Comparison of ENCODE assay signal across 26 mouse cellular contexts in genomic region chr8:119632909-119633308, GRCm38 (mm10). TPM values are rescaled to one million over a fixed set of nuclear protein-coding genes. Genes with fewer than 3 reads are reported as not detected.
DNase-seq lines count a peak whose midpoint lies in the region; ATAC-seq and TF ChIP-seq lines count a peak whose summit lies in the region.
"Had no signal": no experiment of that assay in that cellular context is flagged by ENCODE, and none has a peak within 500 bp of the region (broad histone marks: within the 10 kb centered on the region; RNA-seq: fewer than 3 reads in every experiment).

No protein-coding gene starts in this region.

- WGBS in heart, embryonic 12.5 days, result 45% methylated on average over 29 of the region's 29 CpGs
- 49% methylated on average over 29 of the region's 29 CpGs for WGBS in midbrain, embryonic 10.5 days
- WGBS in midbrain, embryonic 11.5 days, result 41% methylated on average over 29 of the region's 29 CpGs
- WGBS in embryonic facial prominence, embryonic 13.5 days, result 52% methylated on average over 29 of the region's 29 CpGs
- 56% methylated on average over 29 of the region's 29 CpGs for WGBS in thymus, adult 2 months

- peaks cover 58% of the 10 kb centered on the region for H3K27me3 ChIP-seq in heart, embryonic 12.5 days (replicated peaks)
- peaks cover 61% of the 10 kb centered on the region for H3K27me3 ChIP-seq in midbrain, embryonic 10.5 days (ENCODE audit: low read depth, poor library complexity, severe bottlenecking)
- H3K27me3 ChIP-seq in midbrain, embryonic 11.5 days (ENCODE audit: control insufficient read depth, insufficient read depth, low read length), result peaks cover 7% of the 10 kb centered on the region
- peaks cover 51% of the 10 kb centered on the region for H3K27me3 ChIP-seq in embryonic facial prominence, embryonic 13.5 days
- no peaks in the 10 kb centered on the region; the same call in 1 of the 2 replicates for H3K27me3 ChIP-seq in thymus, adult 2 months (ENCODE audit: control insufficient read depth, insufficient read depth, low read length)

- H3K4me1 ChIP-seq in heart, embryonic 12.5 days (replicated peaks), result peaks cover 19% of the 10 kb centered on the region
- peaks cover 56% of the 10 kb centered on the region for H3K4me1 ChIP-seq in midbrain, embryonic 10.5 days
- peaks cover 20% of the 10 kb centered on the region for H3K4me1 ChIP-seq in midbrain, embryonic 11.5 days (ENCODE audit: control insufficient read depth, insufficient read depth, low read length)
- peaks cover 0 to 9% of the 10 kb centered on the region in 2 experiments; a peak in 3 of 4 replicates for H3K4me1 ChIP-seq in ES-E14 (ENCODE audit: control insufficient read depth in 2 of 2, insufficient read depth in 2 of 2, low read length in 2 of 2, poor library complexity in 1 of 2)
- peaks cover 16% of the 10 kb centered on the region for H3K4me1 ChIP-seq in embryonic facial prominence, embryonic 13.5 days
- no peaks in the 10 kb centered on the region for H3K4me1 ChIP-seq in thymus, adult 2 months (replicated peaks; ENCODE audit: control insufficient read depth, insufficient read depth, low read length)
- H3K4me1 ChIP-seq: forebrain, embryonic 13.5 days had no signal

- H3K36me3 ChIP-seq in heart, embryonic 12.5 days, result no peaks in the 10 kb centered on the region
- no peaks in the 10 kb centered on the region for H3K36me3 ChIP-seq in midbrain, embryonic 10.5 days
- no peaks in the 10 kb centered on the region for H3K36me3 ChIP-seq in midbrain, embryonic 11.5 days (ENCODE audit: control insufficient read depth, insufficient read depth, low read length)
- H3K36me3 ChIP-seq in ES-E14 (ENCODE audit: control insufficient read depth, insufficient read depth, low read length, poor library complexity, severe bottlenecking), result no peaks in the 10 kb centered on the region
- no peaks in the 10 kb centered on the region for H3K36me3 ChIP-seq in embryonic facial prominence, embryonic 13.5 days
- no peaks in the 10 kb centered on the region for H3K36me3 ChIP-seq in thymus, adult 2 months (ENCODE audit: control insufficient read depth, insufficient read depth, low read length)
- H3K36me3 ChIP-seq: lung, embryonic 15.5 days had no signal

- no peak overlapping the region for H3K4me3 ChIP-seq in heart, embryonic 12.5 days
- H3K4me3 ChIP-seq in midbrain, embryonic 10.5 days, result no peak overlapping the region
- no peak overlapping the region for H3K4me3 ChIP-seq in midbrain, embryonic 11.5 days (ENCODE audit: low read depth, low read length)
- H3K4me3 ChIP-seq in ES-E14 (ENCODE audit: insufficient read depth in 1 of 2, low read depth in 1 of 2, low read length in 2 of 2, poor library complexity in 1 of 2, severe bottlenecking in 1 of 2), result peak overlapping the region; percentile 28 to 37; a peak in 3 of 4 replicates
- no peak overlapping the region for H3K4me3 ChIP-seq in embryonic facial prominence, embryonic 13.5 days
- H3K4me3 ChIP-seq in thymus, adult 2 months (ENCODE audit: control insufficient read depth, insufficient read depth, low read length), result no peak overlapping the region
- H3K4me3 ChIP-seq: forebrain, embryonic 13.5 days; lung, embryonic 15.5 days; myocyte had no signal

- H3K27ac ChIP-seq in heart, embryonic 12.5 days (ENCODE audit: poor library complexity, severe bottlenecking), result no peak overlapping the region
- peak overlapping the region; percentile 42; the same call in 1 of the 2 replicates for H3K27ac ChIP-seq in midbrain, embryonic 10.5 days (replicated peaks)
- H3K27ac ChIP-seq in midbrain, embryonic 11.5 days (ENCODE audit: low read depth, low read length), result no peak overlapping the region
- no peak overlapping the region for H3K27ac ChIP-seq in ES-E14 (ENCODE audit: insufficient read depth, low read depth, low read length, poor library complexity, severe bottlenecking)
- H3K27ac ChIP-seq in embryonic facial prominence, embryonic 13.5 days, result no peak overlapping the region
- H3K27ac ChIP-seq in thymus, adult 2 months (ENCODE audit: control insufficient read depth, insufficient read depth, low read length), result no peak overlapping the region
- H3K27ac ChIP-seq: forebrain, embryonic 13.5 days; liver, embryonic 14.5 days; lung, embryonic 15.5 days had no signal

- H3K9ac ChIP-seq in heart, embryonic 12.5 days, result no peak overlapping the region
- H3K9ac ChIP-seq in midbrain, embryonic 11.5 days (ENCODE audit: low read length), result no peak overlapping the region
- H3K9ac ChIP-seq in ES-E14 (ENCODE audit: insufficient read depth, low read depth, low read length, poor library complexity, severe bottlenecking), result peak overlapping the region; percentile 3; the same call in 1 of the 2 replicates
- H3K9ac ChIP-seq in embryonic facial prominence, embryonic 13.5 days, result peak overlapping the region; percentile 21; the same call in 1 of the 2 replicates
- H3K9ac ChIP-seq: forebrain, embryonic 13.5 days; liver, embryonic 14.5 days; lung, embryonic 15.5 days had no signal

- DNase-seq in heart, adult 18-20 months, result no peak
- no peak for DNase-seq in midbrain, embryonic 10.5 days (ENCODE audit: low spot score)
- DNase-seq in midbrain, embryonic 11.5 days (ENCODE audit: low spot score, missing footprints), result no peak
- no peak for DNase-seq in ES-E14 (ENCODE audit: low read depth, low spot score)
- DNase-seq in thymus, adult 2 months, result no peak
- DNase-seq in layer of hippocampus, postnatal 25 days (ENCODE audit: extremely low spot score in 1 of 2, low spot score in 1 of 2), result no peak
- DNase-seq: adrenal gland, postnatal 14 days; cerebellum, postnatal 10 days; gastrocnemius, postnatal 14 days; kidney, adult 2 months; kidney, postnatal 14 days; lung, postnatal 4 days; right cerebral cortex, postnatal 14 days; spleen, adult 18-20 months; thymus, adult 18-20 months had no signal

- in situ Hi-C loops in ES-E14 (cut with MboI; ENCODE audit: low sequenced_read_pairs in 2 of 2, unreplicated experiment in 2 of 2), result no loop called here

- no peak for TF ChIP-seq POLR2A in thymus, adult 2 months (IDR thresholded peaks at IDR 0.05; ENCODE audit: control insufficient read depth, extremely low read depth, insufficient read depth, low read length, poor library complexity)

- no peak for ATAC-seq in heart, embryonic 12.5 days (ENCODE audit: insufficient number of reproducible peaks, low FRiP score)
- ATAC-seq in midbrain, embryonic 11.5 days (ENCODE audit: low FRiP score), result no peak
- no peak for ATAC-seq in embryonic facial prominence, embryonic 13.5 days (ENCODE audit: insufficient number of reproducible peaks, insufficient read depth, low FRiP score, low TSS enrichment, low read depth)
- ATAC-seq: activated CD4-positive, CD25-positive, alpha-beta regulatory T cell, adult 4 months; forebrain, embryonic 13.5 days; Patski had no signal

- H3K9me3 ChIP-seq in heart, embryonic 12.5 days (replicated peaks), result no peaks in the 10 kb centered on the region
- H3K9me3 ChIP-seq in midbrain, embryonic 10.5 days (replicated peaks), result no peaks in the 10 kb centered on the region
- no peaks in the 10 kb centered on the region for H3K9me3 ChIP-seq in midbrain, embryonic 11.5 days (ENCODE audit: control insufficient read depth, low read length)
- no peaks in the 10 kb centered on the region for H3K9me3 ChIP-seq in ES-E14 (ENCODE audit: control insufficient read depth, insufficient read depth, low read depth, low read length)
- H3K9me3 ChIP-seq in embryonic facial prominence, embryonic 13.5 days, result no peaks in the 10 kb centered on the region
- H3K9me3 ChIP-seq: forebrain, embryonic 13.5 days; lung, embryonic 15.5 days had no signal

- no peak for TF ChIP-seq CTCF in thymus, adult 2 months (IDR thresholded peaks at IDR 0.05; ENCODE audit: borderline replicate concordance, control insufficient read depth, extremely low read depth, insufficient read depth, low read length, poor library complexity)

- peak overlapping the region; percentile 42 for H3K4me2 ChIP-seq in heart, embryonic 12.5 days
- H3K4me2 ChIP-seq in midbrain, embryonic 11.5 days, result no peak overlapping the region
- H3K4me2 ChIP-seq in embryonic facial prominence, embryonic 13.5 days, result 0 out of 2 replicates have a peak overlapping the region, but pooled peaks have one; percentile 18
- H3K4me2 ChIP-seq: forebrain, embryonic 13.5 days; lung, embryonic 15.5 days had no signal

RNA-seq across cellular contexts. Expression of gene Kcng4, which starts 2.6 kb away (rescaled TPM):
- polyA plus RNA-seq in heart, embryonic 12.5 days (2016; fragmentation: Nextera tagmentation; extraction: Ambion mirVana), result not detected in 2 replicates
- under 1 TPM in 1 of 2 experiments, not detected in 1; 0.15 TPM for total RNA-seq in heart, adult 18-20 months (2021)
- polyA plus RNA-seq in midbrain, embryonic 10.5 days (2016; fragmentation: Nextera tagmentation; extraction: Ambion mirVana), result 0.19 and 0.52 TPM in 2 replicates
- 0.15 and 0.18 TPM in 2 replicates for polyA plus RNA-seq in midbrain, embryonic 11.5 days (2014; fragmentation: Nextera tagmentation; extraction: Ambion mirVana)
- 0.67 and 0.74 TPM in 2 replicates for total RNA-seq in ES-E14 (2012; rRNA removed)
- 0.18 and 0.26 TPM in 2 replicates for polyA plus RNA-seq in embryonic facial prominence, embryonic 13.5 days (2015; fragmentation: Nextera tagmentation; extraction: Ambion mirVana)
- 0.32 and 0.47 TPM in 2 replicates for polyA plus RNA-seq in thymus, adult 2 months (2012; rRNA removed)
- 1 to 10 TPM; 3.4 to 4.6 TPM for total RNA-seq in layer of hippocampus, postnatal 25 days (2021)
- total RNA-seq: neutrophil, adult 5-6 weeks had no signal
- polyA plus RNA-seq: activated CD4-positive, CD25-positive, alpha-beta regulatory T cell, adult 4 months; C2C12; heart, embryonic 14.5 days; liver, embryonic 14.5 days; myocyte had no signal

RNA-seq across cellular contexts. Expression of gene Adad2, which starts 20.4 kb away (rescaled TPM):
- 0.09 TPM in 1 of 2 replicates, not detected in the other for polyA plus RNA-seq in heart, embryonic 12.5 days (2016; fragmentation: Nextera tagmentation; extraction: Ambion mirVana)
- not detected for total RNA-seq in heart, adult 18-20 months (2021)
- 0.28 TPM in 1 of 2 replicates, not detected in the other for polyA plus RNA-seq in midbrain, embryonic 10.5 days (2016; fragmentation: Nextera tagmentation; extraction: Ambion mirVana)
- polyA plus RNA-seq in midbrain, embryonic 11.5 days (2014; fragmentation: Nextera tagmentation; extraction: Ambion mirVana), result 0.11 and 0.27 TPM in 2 replicates
- total RNA-seq in ES-E14 (2012; rRNA removed), result 6.8 and 8.0 TPM in 2 replicates
- not detected in 2 replicates for polyA plus RNA-seq in embryonic facial prominence, embryonic 13.5 days (2015; fragmentation: Nextera tagmentation; extraction: Ambion mirVana)
- 0.22 and 0.34 TPM in 2 replicates for polyA plus RNA-seq in thymus, adult 2 months (2012; rRNA removed)
- under 1 TPM in 1 of 2 experiments, not detected in 1; 0.39 TPM for total RNA-seq in layer of hippocampus, postnatal 25 days (2021)
- total RNA-seq: adrenal gland, postnatal 14 days; gastrocnemius, postnatal 14 days; neutrophil, adult 5-6 weeks had no signal
- polyA plus RNA-seq: activated CD4-positive, CD25-positive, alpha-beta regulatory T cell, adult 4 months; C2C12; forebrain, embryonic 13.5 days; heart, embryonic 14.5 days; kidney, adult 2 months; liver, embryonic 14.5 days; lung, embryonic 15.5 days; myocyte; Patski had no signal

RNA-seq across cellular contexts. Expression of gene Taf1c, which starts 27.9 kb away (rescaled TPM):
- polyA plus RNA-seq in heart, embryonic 12.5 days (2016; fragmentation: Nextera tagmentation; extraction: Ambion mirVana), result 8.1 and 8.6 TPM in 2 replicates
- total RNA-seq in heart, adult 18-20 months (2021), result 1 to 10 TPM; 3.5 to 4.5 TPM
- 15.3 and 16.7 TPM in 2 replicates for polyA plus RNA-seq in midbrain, embryonic 10.5 days (2016; fragmentation: Nextera tagmentation; extraction: Ambion mirVana)
- 11.1 and 13.4 TPM in 2 replicates for polyA plus RNA-seq in midbrain, embryonic 11.5 days (2014; fragmentation: Nextera tagmentation; extraction: Ambion mirVana)
- total RNA-seq in ES-E14 (2012; rRNA removed), result 24.8 and 28.3 TPM in 2 replicates
- polyA plus RNA-seq in embryonic facial prominence, embryonic 13.5 days (2015; fragmentation: Nextera tagmentation; extraction: Ambion mirVana), result 12.9 and 13.7 TPM in 2 replicates
- 109 and 112 TPM in 2 replicates for polyA plus RNA-seq in thymus, adult 2 months (2012; rRNA removed)
- total RNA-seq in layer of hippocampus, postnatal 25 days (2021), result 10 to 100 TPM; 10.5 to 11.1 TPM

RNA-seq across cellular contexts. Expression of gene Wfdc1, which starts 33.3 kb away (rescaled TPM):
- polyA plus RNA-seq in heart, embryonic 12.5 days (2016; fragmentation: Nextera tagmentation; extraction: Ambion mirVana), result 3.1 and 3.5 TPM in 2 replicates
- total RNA-seq in heart, adult 18-20 months (2021), result 10 to 100 TPM; 26.5 to 28.0 TPM
- 20.5 and 32.9 TPM in 2 replicates for polyA plus RNA-seq in midbrain, embryonic 10.5 days (2016; fragmentation: Nextera tagmentation; extraction: Ambion mirVana)
- 8.8 and 11.8 TPM in 2 replicates for polyA plus RNA-seq in midbrain, embryonic 11.5 days (2014; fragmentation: Nextera tagmentation; extraction: Ambion mirVana)
- total RNA-seq in ES-E14 (2012; rRNA removed), result 0.13 TPM in 1 of 2 replicates, not detected in the other
- 0.25 TPM in 1 of 2 replicates, not detected in the other for polyA plus RNA-seq in embryonic facial prominence, embryonic 13.5 days (2015; fragmentation: Nextera tagmentation; extraction: Ambion mirVana)
- 5.9 and 7.4 TPM in 2 replicates for polyA plus RNA-seq in thymus, adult 2 months (2012; rRNA removed)
- 1 to 10 TPM; 6.6 to 8.4 TPM for total RNA-seq in layer of hippocampus, postnatal 25 days (2021)
- total RNA-seq: neutrophil, adult 5-6 weeks had no signal
- polyA plus RNA-seq: activated CD4-positive, CD25-positive, alpha-beta regulatory T cell, adult 4 months; C2C12; Patski had no signal

RNA-seq across cellular contexts. Expression of gene Dnaaf1, which starts 57.9 kb away (rescaled TPM):
- 0.18 and 0.23 TPM in 2 replicates for polyA plus RNA-seq in heart, embryonic 12.5 days (2016; fragmentation: Nextera tagmentation; extraction: Ambion mirVana)
- under 1 TPM in 1 of 2 experiments, not detected in 1; 0.15 TPM for total RNA-seq in heart, adult 18-20 months (2021)
- polyA plus RNA-seq in midbrain, embryonic 10.5 days (2016; fragmentation: Nextera tagmentation; extraction: Ambion mirVana), result 0.19 and 0.30 TPM in 2 replicates
- polyA plus RNA-seq in midbrain, embryonic 11.5 days (2014; fragmentation: Nextera tagmentation; extraction: Ambion mirVana), result 0.19 TPM in 1 of 2 replicates, not detected in the other
- total RNA-seq in ES-E14 (2012; rRNA removed), result 0.79 and 1.0 TPM in 2 replicates
- 0.08 and 0.19 TPM in 2 replicates for polyA plus RNA-seq in embryonic facial prominence, embryonic 13.5 days (2015; fragmentation: Nextera tagmentation; extraction: Ambion mirVana)
- 0.90 and 1.1 TPM in 2 replicates for polyA plus RNA-seq in thymus, adult 2 months (2012; rRNA removed)
- under 1 TPM; 0.12 to 0.22 TPM for total RNA-seq in layer of hippocampus, postnatal 25 days (2021)
- total RNA-seq: adrenal gland, postnatal 14 days; gastrocnemius, postnatal 14 days; neutrophil, adult 5-6 weeks had no signal
- polyA plus RNA-seq: activated CD4-positive, CD25-positive, alpha-beta regulatory T cell, adult 4 months had no signal

Comparison
In these comparisons a context has a peak if more than half of its experiments do, and no peak if none do; other contexts are left out.
1. H3K4me3 ChIP-seq: peak in ES-E14 (2 of 2); none in heart, embryonic 12.5 days (single experiment), midbrain, embryonic 10.5 days (single experiment), midbrain, embryonic 11.5 days (single experiment), embryonic facial prominence, embryonic 13.5 days (single experiment) and thymus, adult 2 months (single experiment).
2. H3K9ac ChIP-seq: peak in ES-E14 (single experiment) and embryonic facial prominence, embryonic 13.5 days (single experiment); none in heart, embryonic 12.5 days (single experiment) and midbrain, embryonic 11.5 days (single experiment).